Mouse (Mus musculus): Measurements from ENCODE around the gene Syne1. TPM values are rescaled to one million over a fixed set of nuclear protein-coding genes. Genes with fewer than 3 reads are reported as not detected.

Gene Syne1
- polyA plus RNA-seq, 1 experiment from 2014 or later: 4.4 TPM

DNA sequence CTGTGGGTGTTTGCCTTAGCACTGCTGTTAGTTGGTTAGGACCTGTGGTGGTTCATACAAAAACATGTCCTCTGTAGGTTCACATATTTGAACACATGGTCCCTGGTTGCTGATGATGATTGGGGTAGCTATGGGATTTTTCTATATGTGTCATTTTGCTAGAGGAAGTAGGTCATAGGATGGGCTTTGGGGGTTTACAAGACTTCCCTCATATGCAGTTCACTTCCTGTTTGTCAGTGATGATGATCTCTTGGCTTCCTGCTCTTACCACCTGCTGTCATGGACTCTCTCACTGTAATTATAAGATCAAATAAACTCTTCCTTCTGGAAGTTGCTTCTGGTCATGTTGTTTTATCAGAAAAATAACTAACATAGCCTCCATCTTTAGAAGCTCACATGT lies 7.5 kb upstream of the Syne1 start:
- no peak for ATAC-seq

DNA sequence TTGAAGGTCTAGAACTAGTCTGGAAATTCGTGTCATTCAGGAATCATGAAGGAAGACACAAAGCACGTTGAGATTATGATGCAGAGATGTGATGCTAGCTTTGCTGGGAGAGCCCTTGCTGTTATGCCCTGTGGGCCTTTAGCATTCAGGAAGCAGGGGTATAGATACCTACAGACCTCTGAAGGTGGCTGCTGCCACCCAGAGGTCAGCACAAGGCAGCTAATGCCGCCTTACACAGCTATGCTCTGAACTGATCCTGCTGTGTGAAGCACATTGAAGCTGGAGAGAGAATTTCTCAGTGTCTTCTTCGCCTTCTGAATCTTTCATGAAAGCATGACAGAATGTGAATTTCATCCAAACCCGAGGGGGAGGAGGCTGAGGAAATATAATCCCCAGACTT lies 3.7 kb upstream of the Syne1 start:
- no peaks in the 10 kb centered on the region for H3K36me3 ChIP-seq
- peaks cover 8% of the 10 kb centered on the region; the same call in 1 of the 2 replicates for H3K4me1 ChIP-seq
- H3K4me2 ChIP-seq: no peak overlapping the region
- 19% methylated on average over 5 of the region's 5 CpGs for WGBS (ENCODE audit: insufficient replicate concordance)
- no peak overlapping the region for H3K9ac ChIP-seq
- no peak overlapping the region for H3K27ac ChIP-seq
- H3K4me3 ChIP-seq: no peak overlapping the region
- H3K9me3 ChIP-seq (replicated peaks): no peaks in the 10 kb centered on the region
- peaks cover 15% of the 10 kb centered on the region for H3K27me3 ChIP-seq (replicated peaks)
- ATAC-seq: no peak

More for the DNA sequence above, 7.5 kb upstream of the Syne1 start:
- no peak overlapping the region for H3K4me2 ChIP-seq
- no peak overlapping the region for H3K4me3 ChIP-seq
- H3K27ac ChIP-seq: no peak overlapping the region
- no peak overlapping the region for H3K9ac ChIP-seq
- no peaks in the 10 kb centered on the region for H3K4me1 ChIP-seq
- H3K27me3 ChIP-seq (replicated peaks): no peaks in the 10 kb centered on the region
- H3K9me3 ChIP-seq (replicated peaks): no peaks in the 10 kb centered on the region
- H3K36me3 ChIP-seq: no peaks in the 10 kb centered on the region

DNA sequence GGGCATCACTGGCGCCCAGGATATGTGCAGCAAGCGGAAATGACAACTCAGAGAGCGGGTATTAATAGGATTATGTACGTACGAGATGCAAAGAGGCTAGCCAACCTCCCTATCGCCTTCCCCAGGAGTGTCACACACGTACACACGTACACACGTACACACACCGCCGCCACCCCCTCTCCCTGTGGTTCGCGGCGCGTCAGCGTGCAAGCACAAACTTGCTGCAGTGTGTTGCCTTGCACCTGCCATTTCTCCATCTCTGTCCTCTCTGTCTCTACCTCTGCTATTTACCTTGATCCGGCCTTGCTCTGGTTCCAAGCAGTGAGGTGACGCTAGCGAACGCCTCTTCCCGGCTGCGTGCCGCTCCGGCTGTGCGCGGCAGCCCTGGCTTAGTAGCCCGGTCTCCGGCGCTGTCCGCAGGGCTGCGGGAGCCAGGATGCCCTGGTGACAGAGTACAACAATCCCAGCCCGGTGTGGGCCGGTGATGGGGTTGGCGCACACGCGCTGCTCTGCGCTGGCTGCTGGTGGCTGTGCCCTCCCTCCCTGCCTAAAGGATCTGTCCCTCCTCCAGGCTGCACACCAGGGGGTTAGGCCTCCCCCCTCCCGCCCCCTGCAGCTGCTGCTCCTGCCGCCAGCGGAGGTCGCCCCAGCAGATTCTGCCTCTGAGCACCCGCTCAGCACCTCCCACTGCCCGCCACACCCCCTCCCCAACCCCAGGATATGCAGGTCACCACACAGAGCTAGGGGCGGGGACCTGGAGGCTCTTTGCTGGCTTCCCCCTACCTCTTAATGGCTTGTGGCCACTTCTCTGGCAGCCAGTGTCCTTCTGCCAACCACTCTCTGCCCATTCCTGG lies 887 bp downstream of the Syne1 start:
- WGBS (ENCODE audit: insufficient replicate concordance): 1% methylated on average over 44 of the region's 44 CpGs
- peaks cover 12% of the 10 kb centered on the region; the same call in 1 of the 2 replicates for H3K4me1 ChIP-seq
- no peaks in the 10 kb centered on the region for H3K36me3 ChIP-seq
- H3K27me3 ChIP-seq (replicated peaks): peaks cover 16% of the 10 kb centered on the region
- peak overlapping the region; percentile 36; the same call in 1 of the 2 replicates for H3K27ac ChIP-seq
- H3K4me2 ChIP-seq: peak overlapping the region; percentile 77
- H3K9me3 ChIP-seq (replicated peaks): no peaks in the 10 kb centered on the region
- H3K9ac ChIP-seq: peak overlapping the region; percentile 39; the same call in 1 of the 2 replicates
- peak overlapping the region; percentile 57 for H3K4me3 ChIP-seq
- peak; percentile 76 for ATAC-seq

DNA sequence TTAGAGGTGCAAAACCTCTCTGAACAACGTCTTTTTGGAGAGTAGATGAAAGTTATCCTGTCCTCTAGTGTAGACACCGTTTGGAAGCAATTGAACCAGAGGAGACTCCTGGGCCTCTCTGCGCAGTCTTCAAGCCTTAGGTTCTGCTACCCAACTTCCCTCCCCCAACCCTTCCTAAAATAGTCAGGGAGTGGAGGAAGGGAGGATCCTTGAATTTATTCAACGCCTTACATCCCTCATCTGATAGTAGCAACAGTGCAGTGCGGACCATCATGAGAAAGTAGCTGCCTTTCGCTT lies 1.5 kb downstream of the Syne1 start:
- WGBS (ENCODE audit: insufficient replicate concordance): 7% methylated on average over 6 of the region's 6 CpGs
- Histone ChIP-seq H3K9ac (no peak overlapping the region), H3K9me3 (replicated peaks) (no peaks in the 10 kb centered on the region), H3K4me1 (peaks cover 12% of the 10 kb centered on the region; the same call in 1 of the 2 replicates), H3K4me3 (peak overlapping the region; percentile 57), H3K36me3 (no peaks in the 10 kb centered on the region), H3K27ac (no peak overlapping the region), H3K27me3 (replicated peaks) (peaks cover 16% of the 10 kb centered on the region), H3K4me2 (peak overlapping the region; percentile 77)
- ATAC-seq: peak; percentile 13; the same call in 1 of the 2 replicates

DNA sequence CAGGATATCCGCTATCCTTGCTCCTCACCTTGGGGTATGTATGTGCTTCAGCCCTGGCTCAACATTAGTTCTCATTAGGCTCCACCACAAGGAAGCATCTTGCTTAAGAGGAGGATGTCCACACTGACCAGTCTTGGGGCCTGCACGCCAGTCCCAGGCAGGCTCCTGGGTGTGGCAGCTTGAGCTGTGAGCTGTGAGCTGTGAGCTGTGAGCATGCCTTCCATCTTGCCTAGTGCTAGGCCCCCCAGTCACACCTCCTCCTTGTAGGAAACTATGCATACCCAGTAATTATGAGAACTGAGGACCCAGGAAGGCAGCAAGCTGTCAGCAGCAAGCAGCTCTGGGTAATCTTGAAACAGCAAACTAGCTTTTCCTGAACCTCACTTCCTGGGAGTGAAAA lies 2.6 kb downstream of the Syne1 start:
- Histone ChIP-seq H3K9ac (no peak overlapping the region), H3K27me3 (replicated peaks) (peaks cover 16% of the 10 kb centered on the region), H3K4me2 (no peak overlapping the region), H3K9me3 (replicated peaks) (no peaks in the 10 kb centered on the region), H3K27ac (no peak overlapping the region), H3K4me3 (no peak overlapping the region), H3K36me3 (no peaks in the 10 kb centered on the region), H3K4me1 (peaks cover 12% of the 10 kb centered on the region; the same call in 1 of the 2 replicates)
- 66% methylated on average over 2 of the region's 2 CpGs for WGBS (ENCODE audit: insufficient replicate concordance)
- no peak for ATAC-seq

DNA sequence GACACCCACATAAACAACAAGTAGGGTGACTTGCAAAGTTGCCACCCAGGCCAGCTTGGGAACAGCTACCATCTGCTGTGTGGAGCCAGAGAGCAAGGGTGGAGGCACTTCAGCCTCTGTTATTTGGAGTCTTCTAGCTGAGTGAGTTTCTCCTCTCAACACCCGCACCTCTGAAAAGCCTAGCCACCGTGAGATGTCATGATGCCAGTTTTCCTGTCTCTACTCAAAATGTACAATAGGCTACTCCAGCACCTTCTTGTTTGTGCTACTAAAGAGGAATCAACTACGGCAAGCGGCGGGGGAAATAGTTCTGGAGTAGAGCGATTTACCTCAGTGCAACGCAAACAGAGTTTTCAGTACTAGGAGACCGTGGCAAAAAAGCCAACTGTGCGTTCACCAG lies 3.5 kb downstream of the Syne1 start:
- WGBS (ENCODE audit: insufficient replicate concordance): 80% methylated on average over 9 of the region's 9 CpGs
- no peak for ATAC-seq
- no peak overlapping the region for H3K4me2 ChIP-seq
- H3K36me3 ChIP-seq: no peaks in the 10 kb centered on the region
- H3K27ac ChIP-seq: no peak overlapping the region
- peaks cover 16% of the 10 kb centered on the region for H3K27me3 ChIP-seq (replicated peaks)
- H3K9ac ChIP-seq: no peak overlapping the region
- H3K4me3 ChIP-seq: no peak overlapping the region
- H3K4me1 ChIP-seq: peaks cover 12% of the 10 kb centered on the region; the same call in 1 of the 2 replicates
- H3K9me3 ChIP-seq (replicated peaks): no peaks in the 10 kb centered on the region

DNA sequence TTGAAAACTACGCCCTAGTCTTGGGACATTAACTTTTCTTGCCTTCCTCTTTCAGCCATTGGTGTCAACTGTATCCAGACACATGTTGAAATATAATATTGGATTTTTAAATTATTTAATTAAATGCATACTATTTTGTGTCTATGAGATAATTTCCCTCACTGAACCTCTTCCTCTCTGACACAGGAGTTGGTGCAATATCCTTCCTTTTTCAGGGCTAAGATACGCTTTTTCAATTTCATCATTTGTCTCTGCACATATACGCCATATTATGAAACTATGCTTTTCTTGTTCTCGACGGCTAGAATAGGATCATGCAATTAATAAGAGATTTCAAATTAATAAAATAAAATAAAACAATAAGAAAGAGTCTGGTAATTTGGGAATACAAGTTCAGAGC lies 4.9 kb downstream of the Syne1 start:
- Histone ChIP-seq H3K4me2 (no peak overlapping the region), H3K27ac (no peak overlapping the region), H3K27me3 (replicated peaks) (peaks cover 16% of the 10 kb centered on the region; the same call in 1 of the 2 replicates), H3K9me3 (replicated peaks) (no peaks in the 10 kb centered on the region), H3K4me1 (peaks cover 12% of the 10 kb centered on the region; the same call in 1 of the 2 replicates), H3K9ac (no peak overlapping the region), H3K4me3 (no peak overlapping the region), H3K36me3 (no peaks in the 10 kb centered on the region)
- WGBS (ENCODE audit: insufficient replicate concordance): 72% methylated on average over 5 of the region's 5 CpGs
- ATAC-seq: no peak

DNA sequence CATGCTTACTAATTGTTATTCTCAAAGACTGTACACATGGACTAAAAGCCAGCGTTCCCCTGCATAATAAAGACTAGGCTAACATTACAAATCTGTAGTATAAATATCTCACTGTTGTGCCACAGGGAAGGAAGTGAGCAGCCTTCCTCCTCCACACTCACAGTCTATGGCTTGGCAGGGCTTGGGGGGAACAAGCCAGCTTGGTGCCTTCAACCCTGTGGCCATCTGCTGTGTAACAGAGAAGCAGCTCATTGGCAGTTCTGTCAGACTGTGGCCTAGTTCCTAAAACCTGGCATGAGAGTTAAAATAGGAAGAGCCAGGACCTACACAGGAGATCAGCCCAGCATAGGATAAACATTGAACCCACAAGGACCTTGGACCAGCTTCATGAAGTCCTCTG lies 23.0 kb downstream of the Syne1 start:
- ATAC-seq: no peak
- H3K4me3 ChIP-seq: no peak overlapping the region
- H3K27ac ChIP-seq: no peak overlapping the region
- H3K9ac ChIP-seq: no peak overlapping the region
- no peaks in the 10 kb centered on the region for H3K36me3 ChIP-seq
- 68% methylated on average over 1 of the region's 1 CpGs for WGBS (ENCODE audit: insufficient replicate concordance)
- H3K27me3 ChIP-seq (replicated peaks): no peaks in the 10 kb centered on the region
- peaks cover 3% of the 10 kb centered on the region; the same call in 1 of the 2 replicates for H3K4me1 ChIP-seq
- no peak overlapping the region for H3K4me2 ChIP-seq
- H3K9me3 ChIP-seq (replicated peaks): no peaks in the 10 kb centered on the region

DNA sequence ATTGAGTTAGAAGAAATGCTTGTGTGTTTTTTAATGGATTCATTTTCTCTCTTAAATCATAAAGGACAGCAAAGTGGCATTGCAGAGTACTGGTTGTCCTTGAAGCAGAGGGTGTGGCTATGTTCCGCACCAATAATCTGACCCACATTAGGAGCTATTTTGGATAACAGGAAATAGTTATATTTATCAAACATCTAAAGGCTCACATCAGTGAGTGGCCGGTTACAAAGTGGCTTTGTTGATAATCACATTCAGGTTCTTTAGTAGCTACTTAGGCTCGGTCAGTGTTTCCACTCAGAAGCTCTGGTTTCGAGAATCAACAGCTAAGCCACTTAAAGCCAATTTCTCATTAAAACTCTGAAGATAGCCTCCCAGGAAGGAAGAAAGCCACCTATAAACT lies 23.6 kb downstream of the Syne1 start:
- Histone ChIP-seq H3K9me3 (replicated peaks) (no peaks in the 10 kb centered on the region), H3K27me3 (replicated peaks) (no peaks in the 10 kb centered on the region), H3K27ac (no peak overlapping the region), H3K9ac (no peak overlapping the region), H3K4me3 (no peak overlapping the region), H3K4me2 (no peak overlapping the region), H3K36me3 (no peaks in the 10 kb centered on the region), H3K4me1 (peaks cover 3% of the 10 kb centered on the region; the same call in 1 of the 2 replicates)
- 28% methylated on average over 4 of the region's 4 CpGs for WGBS (ENCODE audit: insufficient replicate concordance)
- no peak for ATAC-seq

DNA sequence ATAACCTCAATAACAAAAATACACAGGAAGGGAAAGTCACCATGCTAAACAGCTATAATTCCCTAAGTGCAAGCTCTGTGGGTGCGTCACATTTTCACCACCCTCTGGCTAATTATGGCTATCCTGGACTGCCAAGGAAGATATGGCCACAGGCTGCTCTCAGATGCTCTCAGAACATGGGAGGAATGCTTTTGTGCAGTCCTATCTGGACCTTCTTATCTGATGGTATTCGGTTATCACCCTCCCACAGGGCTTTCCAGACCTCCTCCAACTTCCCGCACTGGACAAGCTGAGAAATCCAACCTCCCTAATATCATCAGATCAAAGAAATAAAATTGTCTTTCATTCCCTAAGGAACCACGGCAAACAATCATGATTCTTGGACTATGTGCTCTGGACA lies 28.4 kb downstream of the Syne1 start:
- no peak overlapping the region for H3K4me3 ChIP-seq
- 56% methylated on average over 4 of the region's 4 CpGs for WGBS (ENCODE audit: insufficient replicate concordance)

DNA sequence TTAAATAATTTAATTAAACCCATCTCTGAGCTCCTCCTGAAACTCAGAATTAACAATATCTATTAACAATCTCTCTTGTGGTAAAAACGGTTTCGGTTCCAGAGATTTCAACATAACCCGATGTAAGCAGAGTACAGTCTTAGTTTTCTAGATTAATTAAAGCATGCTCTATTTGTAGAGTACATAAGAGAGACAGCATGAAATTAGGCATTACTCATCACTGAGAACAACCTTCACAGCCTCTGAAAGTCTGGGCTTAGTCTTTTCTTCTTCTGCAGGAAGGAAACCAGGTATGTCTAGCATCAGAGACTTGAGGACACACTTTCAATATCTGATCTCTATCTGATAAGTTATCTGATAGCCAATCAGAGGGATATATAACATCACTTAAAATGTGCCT lies 29.0 kb downstream of the Syne1 start:
- H3K27ac ChIP-seq: no peak overlapping the region
- H3K36me3 ChIP-seq: no peaks in the 10 kb centered on the region
- H3K9ac ChIP-seq: no peak overlapping the region
- no peaks in the 10 kb centered on the region for H3K4me1 ChIP-seq
- no peak overlapping the region for H3K4me2 ChIP-seq
- H3K9me3 ChIP-seq (replicated peaks): no peaks in the 10 kb centered on the region
- WGBS (ENCODE audit: insufficient replicate concordance): 82% methylated on average over 3 of the region's 3 CpGs
- no peak for ATAC-seq
- H3K27me3 ChIP-seq (replicated peaks): no peaks in the 10 kb centered on the region
- H3K4me3 ChIP-seq: no peak overlapping the region

More for the DNA sequence above, 28.4 kb downstream of the Syne1 start:
- Histone ChIP-seq H3K36me3 (no peaks in the 10 kb centered on the region), H3K4me2 (no peak overlapping the region), H3K9ac (no peak overlapping the region), H3K27me3 (replicated peaks) (no peaks in the 10 kb centered on the region), H3K9me3 (replicated peaks) (no peaks in the 10 kb centered on the region), H3K27ac (no peak overlapping the region), H3K4me1 (peaks cover 3% of the 10 kb centered on the region; the same call in 1 of the 2 replicates)
- ATAC-seq: no peak

DNA sequence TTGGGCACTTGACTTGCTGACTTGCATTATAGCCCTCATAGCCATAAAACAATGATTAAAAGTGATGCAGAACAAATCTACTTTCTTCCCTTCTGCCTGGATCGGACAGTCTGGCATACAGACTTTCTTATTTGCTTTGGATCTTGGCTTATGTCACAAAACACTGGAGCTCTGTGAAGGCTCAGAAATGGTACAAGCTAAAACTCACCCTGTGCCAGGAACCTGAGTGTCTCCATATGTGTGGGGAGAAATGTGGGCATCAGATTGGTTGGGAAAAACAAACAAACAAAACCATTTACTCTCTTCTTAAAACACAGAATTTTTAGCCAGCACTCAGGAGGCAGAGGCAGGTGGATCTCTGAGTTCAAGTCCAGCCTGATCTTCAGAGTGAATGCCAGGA lies 30.6 kb downstream of the Syne1 start:
- Histone ChIP-seq H3K4me3 (no peak overlapping the region), H3K9me3 (replicated peaks) (no peaks in the 10 kb centered on the region), H3K36me3 (no peaks in the 10 kb centered on the region), H3K9ac (no peak overlapping the region), H3K27ac (no peak overlapping the region), H3K27me3 (replicated peaks) (no peaks in the 10 kb centered on the region), H3K4me1 (no peaks in the 10 kb centered on the region), H3K4me2 (no peak overlapping the region)
- ATAC-seq: no peak
- 65% methylated on average over 1 of the region's 1 CpGs for WGBS (ENCODE audit: insufficient replicate concordance)

Measured in liver, embryonic 12.5 days (tissue).